Mouse (Mus musculus) c-Kit-positive CD71-negative TER-119-negative erythroid progenitor cells, embryonic 14.5 days (primary cell): Measurements from ENCODE around the gene Adcy9.
"Not testable (repeated sequence)": the region's sequence is repeated elsewhere in the genome, so short reads cannot be mapped to it uniquely, and the experiment has no call there.

Experiments
- DNase-seq: peaks from one replicate; pipeline ENCODE4 v3.0.0-alpha.2; 2013; ENCODE audit warnings: low read depth

Adcy9 gene

GRCm38 (mm10) chr16:4382406-4382805, 37.9 kb downstream of the Adcy9 start:
- DNase-seq, result no peak

- no peak for DNase-seq
These were observed 38.8 kb downstream of the Adcy9 start for GRCm38 (mm10) chr16:4381487-4381886.

- DNase-seq, result no peak
These were observed 41.5 kb downstream of the Adcy9 start for GRCm38 (mm10) chr16:4378788-4379187.

- DNase-seq, result no peak
These were observed 42.7 kb downstream of the Adcy9 start for GRCm38 (mm10) chr16:4377556-4377955.

GRCm38 (mm10) chr16:4374780-4375380, 45.4 kb downstream of the Adcy9 start:
- DNase-seq, result no peak

GRCm38 (mm10) chr16:4374270-4374669, 46.0 kb downstream of the Adcy9 start:
- no peak for DNase-seq

GRCm38 (mm10) chr16:4371039-4371438, 49.3 kb downstream of the Adcy9 start:
- DNase-seq, result no peak

GRCm38 (mm10) chr16:4370141-4370541, 50.2 kb downstream of the Adcy9 start:
- peak; percentile 17 for DNase-seq

- DNase-seq, result no peak
These were observed 52.4 kb downstream of the Adcy9 start for GRCm38 (mm10) chr16:4367930-4368329.

DNA sequence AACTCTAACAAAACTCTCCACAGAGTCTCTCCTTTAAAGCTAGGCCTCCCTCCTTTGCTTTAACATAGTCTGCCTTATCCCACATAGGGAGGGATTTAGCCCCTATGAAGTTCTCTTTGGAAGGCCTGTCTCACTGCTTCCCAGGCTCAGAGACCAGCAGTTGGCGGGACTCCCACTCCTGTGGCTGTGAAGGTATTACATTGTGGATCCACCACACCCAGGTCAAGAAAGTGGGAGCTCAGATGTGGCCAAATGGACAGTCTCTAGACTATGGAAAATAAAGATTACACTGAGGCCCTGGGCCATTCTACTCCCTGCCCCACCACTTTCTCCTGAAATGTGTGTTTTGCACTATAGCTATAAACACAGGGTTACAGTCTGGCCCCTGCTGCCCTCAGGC, 53.0 kb downstream of the Adcy9 start:
- no peak for DNase-seq

GRCm38 (mm10) chr16:4366671-4367070, 53.6 kb downstream of the Adcy9 start:
- DNase-seq, result no peak

DNA sequence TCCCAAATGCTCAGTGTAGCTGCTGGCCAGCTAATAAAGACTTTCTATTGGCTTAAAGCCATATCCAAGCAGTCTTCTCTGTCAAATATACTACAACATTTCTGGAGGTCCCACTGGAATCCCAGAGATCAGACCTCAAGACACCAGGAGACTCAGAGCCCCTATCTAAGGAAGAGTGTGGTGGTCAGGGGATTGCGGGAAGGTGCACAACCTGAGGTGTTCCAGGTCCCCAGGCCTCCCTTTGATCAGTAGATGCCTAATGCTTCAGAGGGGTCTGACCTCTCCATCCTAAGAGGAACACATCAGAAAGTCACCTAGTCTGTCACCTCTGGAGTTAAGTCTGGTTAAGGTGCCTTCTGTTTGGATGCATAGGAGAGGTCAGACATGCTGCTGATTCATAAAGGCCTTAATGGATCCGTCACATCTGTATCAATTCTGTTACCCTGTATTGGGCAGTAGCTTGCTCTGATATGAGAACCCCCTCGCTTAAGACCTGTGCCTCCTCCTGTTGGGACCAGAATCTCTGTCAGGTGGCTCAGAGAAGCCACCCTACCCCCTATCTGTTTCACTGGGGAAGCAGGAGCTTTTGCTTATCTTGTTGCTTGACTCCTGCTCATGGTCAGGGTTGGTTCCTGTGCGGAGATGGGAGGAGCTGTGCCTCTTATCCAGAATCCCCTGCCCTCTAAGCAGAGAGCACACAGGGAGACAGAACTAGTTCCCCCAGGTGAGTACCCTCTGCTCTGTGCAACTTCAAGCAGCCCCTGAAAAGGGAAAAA, 56.8 kb downstream of the Adcy9 start:
- DNase-seq, result no peak

DNA sequence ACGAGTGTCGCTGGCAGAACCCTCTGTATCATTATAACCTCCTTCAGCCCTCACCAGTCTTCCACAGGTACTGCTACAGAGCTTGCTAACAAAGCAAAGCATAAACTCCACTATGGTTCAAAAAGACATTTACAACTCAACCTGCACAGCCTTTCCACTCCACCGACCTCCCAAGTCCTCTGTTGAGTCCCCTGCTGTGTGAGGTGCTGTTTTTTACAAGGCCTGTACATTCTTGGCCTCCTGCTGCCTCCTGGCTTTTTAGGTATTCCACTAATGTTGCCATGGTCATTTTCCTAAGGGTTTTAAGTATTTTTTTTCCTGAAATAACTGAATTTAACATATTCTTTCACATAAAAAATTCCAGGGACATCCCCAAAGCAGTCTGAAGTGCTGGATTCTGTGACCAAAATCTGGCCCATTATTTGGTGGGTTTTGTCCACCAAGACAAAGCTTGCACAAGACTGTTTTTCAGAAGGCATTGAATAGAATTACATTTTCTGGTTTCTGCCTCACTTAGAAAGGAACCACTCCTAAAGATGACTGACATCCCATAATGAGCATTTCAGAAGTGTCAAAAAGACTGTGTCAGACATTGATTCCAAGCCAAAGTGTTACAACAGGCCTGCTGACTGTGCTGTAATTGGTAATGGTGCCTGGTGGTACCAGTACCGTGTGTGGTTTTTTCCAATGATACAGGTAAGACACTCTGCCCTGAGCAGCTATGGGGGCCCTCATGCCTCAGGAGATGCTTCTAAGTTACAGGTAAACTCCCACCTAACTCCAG, 64.8 kb downstream of the Adcy9 start:
- DNase-seq, result no peak

DNA sequence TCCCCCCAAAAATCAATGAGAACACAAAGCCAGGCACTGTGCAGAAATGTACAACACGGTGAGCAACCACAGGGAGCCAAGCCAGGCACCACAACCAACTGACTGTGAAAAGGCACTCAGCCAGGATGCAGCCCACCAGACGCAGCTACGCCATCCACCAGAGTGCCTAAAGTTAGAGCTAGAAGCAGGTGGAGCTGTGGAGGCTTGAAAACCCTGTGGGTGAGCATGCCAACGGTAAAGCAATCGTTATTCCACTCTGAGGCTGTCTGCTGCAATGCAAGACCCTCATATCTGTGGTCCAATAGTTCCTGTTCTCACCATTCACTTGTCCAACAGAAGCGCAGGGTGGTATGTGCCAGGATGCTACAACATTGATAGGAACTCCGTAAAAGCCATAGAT, 77.7 kb downstream of the Adcy9 start:
- no peak for DNase-seq

- no peak for DNase-seq
These were observed 78.8 kb downstream of the Adcy9 start for GRCm38 (mm10) chr16:4341316-4342062.

DNA sequence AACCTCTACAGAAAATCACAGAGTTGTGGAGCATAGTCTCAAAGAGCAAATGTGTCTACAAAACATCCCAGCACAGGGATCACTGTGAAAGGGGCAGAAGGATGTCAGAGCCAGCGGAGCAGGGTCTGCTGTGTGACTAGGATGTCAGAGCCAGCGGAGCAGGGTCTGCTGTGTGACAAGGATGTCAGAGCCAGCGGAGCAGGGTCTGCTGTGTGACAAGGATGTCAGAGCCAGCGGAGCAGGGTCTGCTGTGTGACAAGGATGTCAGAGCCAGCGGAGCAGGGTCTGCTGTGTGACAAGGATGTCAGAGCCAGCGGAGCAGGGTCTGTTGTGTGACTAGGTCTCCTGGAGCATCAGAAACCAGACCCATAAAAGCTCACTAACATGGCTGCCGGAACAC, 81.1 kb downstream of the Adcy9 start:
- not testable (repeated sequence) for DNase-seq

GRCm38 (mm10) chr16:4337269-4337668, 83.0 kb downstream of the Adcy9 start:
- DNase-seq, result no peak

GRCm38 (mm10) chr16:4333788-4334187, 86.5 kb downstream of the Adcy9 start:
- DNase-seq, result no peak

- DNase-seq, result no peak
These were observed 86.9 kb downstream of the Adcy9 start for GRCm38 (mm10) chr16:4333371-4333770.

DNA sequence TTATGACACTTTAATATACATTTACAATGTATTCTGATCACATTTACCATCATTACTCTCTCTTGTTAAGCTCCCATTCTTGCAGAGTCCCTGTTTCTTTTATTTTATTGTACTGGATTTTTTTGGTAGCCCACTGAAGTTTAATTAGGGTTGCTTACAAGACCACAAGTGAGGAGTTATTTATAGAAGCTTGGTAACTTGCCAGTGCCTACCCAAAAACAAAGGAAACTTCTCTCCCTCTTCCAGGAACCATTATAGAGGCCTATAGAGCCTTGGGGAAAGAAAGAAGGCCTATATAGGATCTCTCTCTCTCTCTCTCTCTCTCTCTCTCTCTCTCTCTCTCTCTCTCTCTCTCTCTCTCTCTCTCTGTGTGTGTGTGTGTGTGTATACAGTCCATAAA, 93.2 kb downstream of the Adcy9 start:
- DNase-seq, result no peak

- DNase-seq, result no peak
These were observed 94.5 kb downstream of the Adcy9 start for GRCm38 (mm10) chr16:4325801-4326200.

GRCm38 (mm10) chr16:4324967-4325366, 95.3 kb downstream of the Adcy9 start:
- no peak for DNase-seq
